Mouse (Mus musculus) heart, embryonic 14.5 days (tissue): ENCODE data around the gene Opn1sw. TPM values are rescaled to one million over a fixed set of nuclear protein-coding genes. Genes with fewer than 3 reads are reported as not detected.
"Not testable (repeated sequence)": the region's sequence is repeated elsewhere in the genome, so short reads cannot be mapped to it uniquely, and the experiment has no call there.

ENCODE experiments used
- ATAC-seq: fragments of 200-750 bp; cut with Nextera tagmentation; 2 replicates; pipeline ENCODE4 v1.8.0; 2017; ENCODE audit warnings: low read depth, moderate TSS enrichment; ENCODE audit not compliant: insufficient number of reproducible peaks, insufficient read depth, low FRiP score
- H3K27ac ChIP-seq, 2 experiments: fragments of 200-500 bp in 1 of 2; fragments of 300-500 bp in 1 of 2; sonication (generic) in 1 of 2; replicated peaks in 1 of 2; 2 replicates each; pipeline ENCODE4 v1.5.1; 2012 to 2014; ENCODE audit warnings: low read depth in 2 of 2, low read length in 2 of 2, control low read depth in 1 of 2, mild to moderate bottlenecking in 1 of 2, mixed read lengths in 1 of 2; ENCODE audit not compliant: control insufficient read depth in 1 of 2, insufficient read depth in 1 of 2
- H3K27me3 ChIP-seq: fragments of 300-500 bp; sonication (generic); 2 replicates; pipeline ENCODE4 v1.6.1; 2014; ENCODE audit warnings: mild to moderate bottlenecking, low read length, control low read depth; ENCODE audit not compliant: control insufficient read depth, insufficient read depth
- H3K36me3 ChIP-seq: fragments of 300-500 bp; sonication (generic); 2 replicates; pipeline ENCODE4 v1.6.1; 2014; ENCODE audit warnings: mild to moderate bottlenecking, control low read depth, low read length, mixed read lengths; ENCODE audit not compliant: control insufficient read depth, insufficient read depth
- H3K4me1 ChIP-seq, 2 experiments: fragments of 200-500 bp in 1 of 2; fragments of 300-500 bp in 1 of 2; sonication (generic) in 1 of 2; 2 replicates each; pipeline ENCODE4 v1.6.1; 2012 to 2014; ENCODE audit warnings: low read length in 2 of 2, control low read depth in 1 of 2, mixed read lengths in 1 of 2; ENCODE audit not compliant: control insufficient read depth in 2 of 2, insufficient read depth in 2 of 2
- H3K4me2 ChIP-seq: fragments of 300-500 bp; sonication (generic); 2 replicates; pipeline ENCODE4 v1.6.1; 2014; ENCODE audit warnings: mild to moderate bottlenecking, low read length
- H3K4me3 ChIP-seq, 2 experiments: fragments of 200-500 bp in 1 of 2; fragments of 300-500 bp in 1 of 2; sonication (generic) in 1 of 2; 2 replicates each; pipeline ENCODE4 v1.5.1; 2012 to 2014; ENCODE audit warnings: low read length in 2 of 2, mild to moderate bottlenecking in 2 of 2, control low read depth in 1 of 2, low read depth in 1 of 2, moderate library complexity in 1 of 2; ENCODE audit not compliant: control insufficient read depth in 1 of 2, insufficient read depth in 1 of 2
- H3K9ac ChIP-seq: fragments of 300-500 bp; sonication (generic); 2 replicates; pipeline ENCODE4 v1.6.1; 2014; ENCODE audit warnings: mild to moderate bottlenecking, low read length
- H3K9me3 ChIP-seq: fragments of 300-500 bp; sonication (generic); 2 replicates; pipeline ENCODE4 v1.6.1; 2016; ENCODE audit warnings: low read length, control low read depth; ENCODE audit not compliant: control insufficient read depth
- WGBS: fragments of 180-500 bp; shearing (Covaris S2); extraction: QIAGEN DNeasy Blood & Tissue Kit; methylation state at CpG from one replicate; pipeline ENCODE4 v1.1.7; 2014; 5-methylcytosine and 5-hydroxymethylcytosine counted together
- microRNA-seq: library from miRNA; unstranded; fragments of <30 nt; microRNA quantifications from one replicate; pipeline ENCODE4, GENCODE M21; 2016
- polyA plus RNA-seq: library from polyadenylated mRNA; unstranded; fragments of >200 nt; fragmentation: Nextera tagmentation; extraction: Ambion mirVana; gene quantifications from 2 replicates; pipeline ENCODE4 v1.2.1, GENCODE M21; 2014

The Opn1sw gene
- polyA plus RNA-seq, 1 experiment from 2014 or later: 1.1 TPM

DNA sequence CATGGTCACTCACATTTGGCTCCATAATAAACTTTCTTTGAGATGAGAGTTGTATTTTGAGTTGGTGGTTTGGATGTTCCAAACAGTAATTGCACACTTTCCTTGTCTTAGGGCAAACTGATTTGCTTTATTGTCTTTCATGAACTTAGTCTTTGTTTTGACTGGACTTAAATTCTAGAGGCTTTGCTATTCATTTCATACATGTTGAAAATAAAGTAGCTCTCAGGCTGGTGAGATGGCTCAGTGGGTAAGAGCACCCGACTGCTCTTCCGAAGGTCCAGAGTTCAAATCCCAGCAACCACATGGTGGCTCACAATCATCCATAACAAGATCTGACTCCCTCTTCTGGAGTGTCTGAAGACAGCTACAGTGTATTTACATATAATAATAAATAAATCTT is 41.8 kb downstream of the Opn1sw start:
- peaks cover 3 to 21% of the 10 kb centered on the region in 2 experiments; a peak in 3 of 4 replicates for H3K4me1 ChIP-seq
- H3K4me2 ChIP-seq, ATAC-seq, H3K36me3 ChIP-seq, H3K9me3 ChIP-seq, H3K4me3 ChIP-seq, H3K27ac ChIP-seq, H3K9ac ChIP-seq, H3K27me3 ChIP-seq: not testable (repeated sequence)
- 90% methylated on average over 2 of the region's 2 CpGs for WGBS

DNA sequence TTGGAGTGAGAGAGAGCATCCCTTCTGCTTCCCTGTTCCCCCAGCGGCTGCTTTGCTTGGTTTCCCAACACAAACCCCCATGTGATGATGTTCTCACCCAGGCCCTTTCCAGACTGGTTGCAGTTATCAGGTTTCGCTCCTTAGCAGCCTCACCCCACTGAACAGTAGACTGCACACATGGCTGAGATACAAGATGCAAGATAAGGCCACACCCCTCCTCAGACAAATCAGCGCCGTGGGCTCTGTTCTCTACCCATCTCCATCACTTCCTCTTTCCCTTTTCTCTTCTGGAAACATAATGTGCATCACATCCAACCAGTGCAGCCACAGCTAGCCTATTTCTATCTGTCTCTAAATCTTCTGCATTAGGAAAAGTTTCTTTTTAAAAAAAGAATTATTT is 58.8 kb downstream of the Opn1sw start:
- H3K27me3 ChIP-seq: no peaks in the 10 kb centered on the region
- H3K9ac ChIP-seq: no peak overlapping the region
- no peak overlapping the region for H3K27ac ChIP-seq
- ATAC-seq: no peak
- H3K4me2 ChIP-seq: no peak overlapping the region
- H3K4me3 ChIP-seq: no peak overlapping the region
- whole genome bisulfite sequencing: 29% methylated on average over 4 of the region's 4 CpGs
- no peaks in the 10 kb centered on the region for H3K9me3 ChIP-seq
- H3K4me1 ChIP-seq: no peaks in the 10 kb centered on the region
- H3K36me3 ChIP-seq: no peaks in the 10 kb centered on the region

DNA sequence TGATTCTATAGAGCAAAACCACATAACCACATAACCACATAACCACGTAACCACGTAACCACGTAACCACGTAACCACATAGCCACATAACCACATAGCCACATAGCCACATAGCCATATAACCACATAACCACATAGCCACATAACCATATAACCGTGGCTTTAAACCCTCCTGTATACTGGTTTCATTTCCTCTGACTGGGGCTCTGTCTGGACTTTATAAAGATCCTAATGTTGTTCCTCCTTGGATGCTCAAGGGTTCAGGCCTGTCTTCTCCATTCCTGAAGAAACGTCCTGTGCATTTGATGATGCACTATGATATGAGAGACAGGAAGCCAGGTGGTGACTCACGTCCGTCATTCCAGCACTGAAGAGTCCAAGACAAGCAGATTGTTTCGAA is 61.3 kb downstream of the Opn1sw start:
- Histone ChIP-seq H3K9me3 (no peaks in the 10 kb centered on the region), H3K4me2 (no peak overlapping the region), H3K4me3 (no peak overlapping the region), H3K27me3 (no peaks in the 10 kb centered on the region), H3K4me1 (no peaks in the 10 kb centered on the region), H3K27ac (no peak overlapping the region), H3K36me3 (no peaks in the 10 kb centered on the region), H3K9ac (no peak overlapping the region)
- 77% methylated on average over 9 of the region's 9 CpGs for WGBS
- no peak for ATAC-seq

Small RNAs within 50 kb of the gene (microRNA-seq; reads per million reads assigned to microRNA genes)
- not detected for gene Gm26220
- not detected for gene Gm44354

Other genes with a start within 250 kb of the Opn1sw start
- gene Rbm28, start 223.5 kb downstream of the Opn1sw start, polyA plus RNA-seq: 30.2 and 35.8 TPM in 2 replicates
- gene Prrt4, start 208.9 kb downstream of the Opn1sw start, polyA plus RNA-seq: 1.7 TPM in 2 replicates
- gene Impdh1, start 172.1 kb downstream of the Opn1sw start, polyA plus RNA-seq: 32.2 and 32.5 TPM in 2 replicates
- gene Hilpda, start 116.0 kb downstream of the Opn1sw start, polyA plus RNA-seq: 26.4 and 28.2 TPM in 2 replicates
- 0.20 and 0.35 TPM in 2 replicates for gene Fam71f2, start 108.9 kb downstream of the Opn1sw start, polyA plus RNA-seq
- 0.15 TPM in 1 of 2 replicates, not detected in the other for gene Fam71f1, start 69.3 kb downstream of the Opn1sw start, polyA plus RNA-seq
- 452 and 458 TPM in 2 replicates for gene Calu, start 40.4 kb downstream of the Opn1sw start, polyA plus RNA-seq
- 28.3 and 30.8 TPM in 2 replicates for gene Ccdc136, start 7.8 kb upstream of the Opn1sw start, polyA plus RNA-seq
- 36.8 and 47.7 TPM in 2 replicates for gene Flnc, start 44.8 kb upstream of the Opn1sw start, polyA plus RNA-seq
- 208 and 250 TPM in 2 replicates for gene Atp6v1f, start 79.2 kb upstream of the Opn1sw start, polyA plus RNA-seq
- gene Atp6v1fnb, start 83.0 kb upstream of the Opn1sw start, polyA plus RNA-seq: not detected in 2 replicates
- gene Kcp, start 119.5 kb upstream of the Opn1sw start, polyA plus RNA-seq: 10.0 and 10.2 TPM in 2 replicates
- 5.0 and 5.3 TPM in 2 replicates for gene Irf5, start 138.2 kb upstream of the Opn1sw start, polyA plus RNA-seq
- gene Tnpo3, start 221.4 kb upstream of the Opn1sw start, polyA plus RNA-seq: 65.4 and 66.6 TPM in 2 replicates